Mouse (Mus musculus): Measurements from ENCODE around the gene Tle3. TPM values are rescaled to one million over a fixed set of nuclear protein-coding genes. Genes with fewer than 3 reads are reported as not detected.

Gene Tle3
- polyA plus RNA-seq, 2 experiments: 2.9 to 4.6 TPM

DNA sequence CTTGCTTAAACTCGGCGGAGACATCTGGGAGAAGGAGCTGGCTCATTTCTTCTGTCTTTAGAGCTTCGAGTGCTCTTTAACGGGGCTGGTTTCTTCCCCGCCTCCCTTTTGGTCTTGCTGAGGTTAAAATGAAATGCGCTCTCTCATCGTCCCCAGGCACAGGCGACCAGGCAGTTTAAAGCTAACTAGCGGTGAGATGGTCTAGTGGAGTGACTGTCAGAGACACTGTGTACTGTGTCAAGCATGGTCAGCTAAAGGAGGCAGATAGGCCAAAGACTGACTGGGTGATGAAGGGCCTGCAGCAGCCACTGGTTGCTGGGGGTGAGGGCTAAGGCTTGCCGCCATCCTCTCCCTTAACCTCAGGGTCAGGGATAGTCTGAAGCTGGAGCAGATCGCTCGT, 16.0 kb downstream of the Tle3 start:
- peaks cover 0 to 24% of the 10 kb centered on the region in 2 experiments; a peak in 2 of 4 replicates for H3K4me1 ChIP-seq (replicated peaks; ENCODE audit: control insufficient read depth in 2 of 2, insufficient read depth in 2 of 2, low read length in 1 of 2)
- H3K4me2 ChIP-seq (ENCODE audit: low read depth): no peak overlapping the region
- DNase-seq (ENCODE audit: low read depth in 3 of 3, low spot score in 3 of 3) (no peak), ATAC-seq (ENCODE audit: insufficient read depth) (no peak)
- H3K36me3 ChIP-seq (replicated peaks; ENCODE audit: control insufficient read depth, insufficient read depth, low read depth): no peaks in the 10 kb centered on the region
- 69% methylated on average over 12 of the region's 12 CpGs for WGBS (ENCODE audit: insufficient replicate concordance)
- H3K27ac ChIP-seq: no peak overlapping the region
- H3K4me3 ChIP-seq (ENCODE audit: insufficient read depth in 1 of 2, low read depth in 2 of 2, low read length in 2 of 2): no peak overlapping the region
- TF ChIP-seq CTCF (IDR thresholded peaks at IDR 0.05; ENCODE audit: low read depth): no peak
- TF ChIP-seq EP300 (IDR thresholded peaks at IDR 0.05; ENCODE audit: low read depth): no peak
- no peaks in the 10 kb centered on the region for H3K27me3 ChIP-seq (ENCODE audit: control insufficient read depth, insufficient read depth, low read length)
- no peak overlapping the region for H3K9ac ChIP-seq (replicated peaks)
- no peaks in the 10 kb centered on the region for H3K9me3 ChIP-seq (ENCODE audit: control insufficient read depth, low read length)

DNA sequence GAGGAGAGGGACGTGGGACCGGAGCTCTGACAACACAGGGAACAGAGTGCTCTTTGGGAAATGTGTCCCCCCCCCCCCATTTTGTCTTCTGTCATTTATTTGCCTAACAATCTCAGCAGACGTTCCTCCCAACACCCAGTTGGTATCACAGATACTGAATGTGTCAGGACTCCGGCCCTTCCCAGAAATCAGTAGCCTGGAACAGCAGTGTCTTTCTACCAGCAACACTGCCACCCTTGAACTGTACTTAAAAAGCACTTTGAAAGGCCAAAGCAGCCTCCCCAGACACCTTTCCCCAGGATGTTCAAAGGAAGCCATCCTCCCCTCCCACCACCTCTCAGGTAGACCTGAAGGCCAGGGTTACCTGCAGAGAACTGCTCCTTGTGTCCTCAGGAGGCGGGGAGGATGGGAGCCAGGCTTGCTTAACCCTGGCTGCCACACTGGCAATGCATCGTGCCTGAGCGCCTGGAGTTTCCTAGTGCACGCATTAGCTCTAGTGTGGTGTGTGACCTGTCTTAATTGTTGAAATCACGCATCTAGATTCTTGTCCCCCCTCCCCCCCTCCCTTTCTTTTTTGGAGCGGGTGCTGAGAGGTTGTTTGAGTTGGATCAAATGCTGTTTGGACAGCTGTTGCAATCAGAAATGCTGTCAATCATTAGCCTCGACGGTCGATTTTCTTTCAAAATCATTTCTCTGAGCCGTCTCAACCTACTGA, 16.7 kb downstream of the Tle3 start:
- peak overlapping the region; percentile 15; the same call in 1 of the 2 replicates for H3K4me2 ChIP-seq (ENCODE audit: low read depth)
- no peak overlapping the region for H3K4me3 ChIP-seq (ENCODE audit: insufficient read depth in 1 of 2, low read depth in 2 of 2, low read length in 2 of 2)
- WGBS (ENCODE audit: insufficient replicate concordance): 49% methylated on average over 14 of the region's 14 CpGs
- H3K36me3 ChIP-seq (replicated peaks; ENCODE audit: control insufficient read depth, insufficient read depth, low read depth): no peaks in the 10 kb centered on the region; the same call in 1 of the 2 replicates
- no peaks in the 10 kb centered on the region for H3K9me3 ChIP-seq (ENCODE audit: control insufficient read depth, low read length)
- H3K4me1 ChIP-seq (replicated peaks; ENCODE audit: control insufficient read depth in 2 of 2, insufficient read depth in 2 of 2, low read length in 1 of 2): peaks cover 0 to 24% of the 10 kb centered on the region in 2 experiments; a peak in 2 of 4 replicates
- no peak for TF ChIP-seq EP300 (IDR thresholded peaks at IDR 0.05; ENCODE audit: low read depth)
- ATAC-seq (ENCODE audit: insufficient read depth) (0 out of 2 replicates have a peak, but pooled peaks have one; percentile 16), DNase-seq (ENCODE audit: low read depth in 3 of 3, low spot score in 3 of 3) (no peak)
- H3K27me3 ChIP-seq (ENCODE audit: control insufficient read depth, insufficient read depth, low read length): no peaks in the 10 kb centered on the region
- H3K27ac ChIP-seq: no peak overlapping the region
- H3K9ac ChIP-seq (replicated peaks): no peak overlapping the region

DNA sequence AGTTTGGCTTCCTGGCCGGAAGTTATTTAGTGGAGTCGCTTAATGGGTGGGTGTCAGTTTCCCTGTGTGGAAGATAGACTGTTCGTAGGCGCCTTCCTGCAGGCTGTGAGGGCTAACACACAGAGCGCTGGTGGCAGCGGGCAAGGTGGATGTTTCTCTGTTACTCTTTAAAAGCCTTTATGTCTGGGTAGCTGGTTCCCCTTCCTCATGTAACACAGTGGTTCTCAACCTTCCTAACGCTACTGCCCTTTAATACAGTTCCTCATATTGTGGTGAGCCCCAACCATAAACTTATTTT, 17.2 kb downstream of the Tle3 start:
- peaks cover 0 to 24% of the 10 kb centered on the region in 2 experiments; a peak in 2 of 4 replicates for H3K4me1 ChIP-seq (replicated peaks; ENCODE audit: control insufficient read depth in 2 of 2, insufficient read depth in 2 of 2, low read length in 1 of 2)

DNA sequence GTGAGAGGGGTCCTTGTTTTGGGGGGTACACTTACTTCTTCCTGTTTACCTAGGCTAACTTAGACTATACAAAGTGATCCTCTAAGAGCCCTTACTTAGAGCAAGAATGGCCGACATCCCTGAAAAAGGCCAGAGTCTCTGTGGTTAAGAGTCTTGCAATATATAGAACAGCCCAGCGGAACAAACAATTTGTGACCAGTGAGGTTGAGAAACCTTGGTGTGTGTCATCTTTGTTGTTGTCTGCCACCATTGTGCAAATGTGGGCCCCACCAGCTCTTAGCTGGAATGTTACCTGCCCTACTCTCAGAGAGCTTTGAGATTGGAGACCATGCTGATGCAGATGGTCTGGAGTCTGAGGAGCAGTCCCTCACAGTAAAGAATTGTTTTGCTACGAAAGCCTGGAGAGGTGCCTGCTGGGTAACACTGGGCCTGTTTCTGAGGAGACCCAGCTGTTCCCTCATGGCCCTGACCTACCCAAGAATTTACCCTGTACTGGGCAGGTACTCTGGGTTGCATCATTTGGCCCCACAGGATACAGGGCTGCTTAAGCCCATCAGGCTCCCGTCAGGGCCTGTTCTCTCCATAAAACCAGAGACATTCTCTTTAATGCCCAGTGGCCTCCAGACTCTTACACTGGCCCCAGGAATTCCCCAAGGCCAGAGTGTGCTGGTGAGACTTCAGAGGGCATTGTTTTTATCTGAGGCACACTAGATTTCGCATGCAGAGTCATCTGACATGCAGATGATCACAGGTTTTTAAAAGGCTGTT, 19.6 kb downstream of the Tle3 start:
- Histone ChIP-seq H3K27me3 (ENCODE audit: control insufficient read depth, insufficient read depth, low read length) (no peaks in the 10 kb centered on the region), H3K4me2 (ENCODE audit: low read depth) (no peak overlapping the region), H3K4me3 (ENCODE audit: insufficient read depth in 1 of 2, low read depth in 2 of 2, low read length in 2 of 2) (no peak overlapping the region), H3K9ac (replicated peaks) (no peak overlapping the region), H3K4me1 (replicated peaks; ENCODE audit: control insufficient read depth in 2 of 2, insufficient read depth in 2 of 2, low read length in 1 of 2) (peaks cover 0 to 16% of the 10 kb centered on the region in 2 experiments; a peak in 2 of 4 replicates), H3K27ac (no peak overlapping the region), H3K9me3 (ENCODE audit: control insufficient read depth, low read length) (no peaks in the 10 kb centered on the region), H3K36me3 (replicated peaks; ENCODE audit: control insufficient read depth, insufficient read depth, low read depth) (no peaks in the 10 kb centered on the region; the same call in 1 of the 2 replicates)
- no peak for DNase-seq (ENCODE audit: low read depth in 3 of 3, low spot score in 3 of 3)
- 71% methylated on average over 5 of the region's 5 CpGs for WGBS (ENCODE audit: insufficient replicate concordance)
- TF ChIP-seq CTCF (IDR thresholded peaks at IDR 0.05; ENCODE audit: low read depth): no peak
- TF ChIP-seq EP300 (IDR thresholded peaks at IDR 0.05; ENCODE audit: low read depth): no peak
- no peak for ATAC-seq (ENCODE audit: insufficient read depth)

More for the DNA sequence above, 17.2 kb downstream of the Tle3 start:
- DNase-seq (ENCODE audit: low read depth in 3 of 3, low spot score in 3 of 3) (no peak), ATAC-seq (ENCODE audit: insufficient read depth) (no peak)
- 41% methylated on average over 7 of the region's 7 CpGs for WGBS (ENCODE audit: insufficient replicate concordance)
- Histone ChIP-seq H3K36me3 (replicated peaks; ENCODE audit: control insufficient read depth, insufficient read depth, low read depth) (no peaks in the 10 kb centered on the region; the same call in 1 of the 2 replicates), H3K9ac (replicated peaks) (no peak overlapping the region), H3K4me3 (ENCODE audit: insufficient read depth in 1 of 2, low read depth in 2 of 2, low read length in 2 of 2) (no peak overlapping the region), H3K27me3 (ENCODE audit: control insufficient read depth, insufficient read depth, low read length) (no peaks in the 10 kb centered on the region), H3K9me3 (ENCODE audit: control insufficient read depth, low read length) (no peaks in the 10 kb centered on the region), H3K27ac (no peak overlapping the region), H3K4me2 (ENCODE audit: low read depth) (no peak overlapping the region; the same call in 1 of the 2 replicates)
- TF ChIP-seq EP300 (IDR thresholded peaks at IDR 0.05; ENCODE audit: low read depth) (no peak), CTCF (IDR thresholded peaks at IDR 0.05; ENCODE audit: low read depth) (no peak)

DNA sequence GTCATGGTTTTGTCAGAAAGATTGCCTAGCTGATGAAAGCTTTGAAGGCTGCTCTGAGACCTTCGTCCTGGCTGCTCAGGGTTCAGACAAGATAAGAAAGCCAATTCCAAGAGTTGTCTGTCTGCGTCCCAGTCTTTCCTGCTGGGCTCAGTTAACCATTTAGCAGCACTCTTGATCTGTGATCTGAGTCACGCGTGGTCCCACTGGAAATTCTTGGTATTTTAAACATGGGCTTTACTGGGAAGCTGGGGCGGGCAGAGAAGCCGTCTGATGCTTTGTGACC, 20.1 kb downstream of the Tle3 start:
- no peaks in the 10 kb centered on the region for H3K27me3 ChIP-seq (ENCODE audit: control insufficient read depth, insufficient read depth, low read length)
- no peaks in the 10 kb centered on the region; the same call in 1 of the 2 replicates for H3K36me3 ChIP-seq (replicated peaks; ENCODE audit: control insufficient read depth, insufficient read depth, low read depth)
- H3K4me3 ChIP-seq (ENCODE audit: insufficient read depth in 1 of 2, low read depth in 2 of 2, low read length in 2 of 2): no peak overlapping the region
- H3K27ac ChIP-seq: no peak overlapping the region
- WGBS (ENCODE audit: insufficient replicate concordance): 61% methylated on average over 6 of the region's 6 CpGs
- TF ChIP-seq CTCF (IDR thresholded peaks at IDR 0.05; ENCODE audit: low read depth) (no peak), EP300 (IDR thresholded peaks at IDR 0.05; ENCODE audit: low read depth) (no peak)
- no peak overlapping the region for H3K4me2 ChIP-seq (ENCODE audit: low read depth)
- DNase-seq (ENCODE audit: low read depth in 3 of 3, low spot score in 3 of 3) (no peak), ATAC-seq (ENCODE audit: insufficient read depth) (no peak)
- H3K9ac ChIP-seq (replicated peaks): no peak overlapping the region
- no peaks in the 10 kb centered on the region for H3K9me3 ChIP-seq (ENCODE audit: control insufficient read depth, low read length)
- H3K4me1 ChIP-seq (replicated peaks; ENCODE audit: control insufficient read depth in 2 of 2, insufficient read depth in 2 of 2, low read length in 1 of 2): peaks cover 0 to 16% of the 10 kb centered on the region in 2 experiments; a peak in 2 of 4 replicates

All from liver, embryonic 14.5 days (tissue).